Mouse (Mus musculus): Measurements from ENCODE around the gene Map1lc3b. TPM values are rescaled to one million over a fixed set of nuclear protein-coding genes. Genes with fewer than 3 reads are reported as not detected.
A peak's percentile ranks its signal among the peaks of the same experiment; 100 is the strongest.

Map1lc3b gene
- polyA plus RNA-seq (2016; fragmentation: Nextera tagmentation; extraction: Ambion mirVana): 248 and 250 TPM in 2 replicates

- 0 out of 2 replicates have a peak, but pooled peaks cover 3% of the 10 kb centered on the region for H3K27me3 ChIP-seq
- H3K4me2 ChIP-seq: peak within 1 kb of the TSS; percentile 84
- H3K27ac ChIP-seq: peak within 1 kb of the TSS; percentile 73
- H3K9me3 ChIP-seq: no peaks in the 10 kb centered on the region
- ATAC-seq (ENCODE audit: low FRiP score): peak; percentile 88
- H3K4me3 ChIP-seq (replicated peaks): peak within 1 kb of the TSS; percentile 95
- peaks cover 22% of the 10 kb centered on the region for H3K36me3 ChIP-seq (replicated peaks)
- under 1% methylated on average over 94 of the region's 94 CpGs for WGBS
- peak within 1 kb of the TSS; percentile 83 for H3K9ac ChIP-seq
- H3K4me1 ChIP-seq: peaks cover 29% of the 10 kb centered on the region
Observed at GRCm38 (mm10) chr8:121590203-121591177, at the start of gene Map1lc3b. TSS of gene Map1lc3b (plus strand) at chr8:121590361.

GRCm38 (mm10) chr8:121541862-121542261 lies 48.3 kb upstream of the Map1lc3b start:
- 81% methylated on average over 19 of the region's 19 CpGs for WGBS
- no peak overlapping the region for H3K27ac ChIP-seq
- H3K27me3 ChIP-seq: peaks cover 7% of the 10 kb centered on the region; the same call in 1 of the 2 replicates
- no peak for ATAC-seq (ENCODE audit: low FRiP score)
- H3K9ac ChIP-seq: no peak overlapping the region
- H3K9me3 ChIP-seq: no peaks in the 10 kb centered on the region
- H3K4me3 ChIP-seq (replicated peaks): no peak overlapping the region
- H3K36me3 ChIP-seq (replicated peaks): no peaks in the 10 kb centered on the region
- H3K4me2 ChIP-seq: no peak overlapping the region
- H3K4me1 ChIP-seq: no peaks in the 10 kb centered on the region

GRCm38 (mm10) chr8:121542901-121543300 lies 47.3 kb upstream of the Map1lc3b start:
- ATAC-seq (ENCODE audit: low FRiP score): no peak
- H3K27me3 ChIP-seq: peaks cover 7% of the 10 kb centered on the region; the same call in 1 of the 2 replicates
- H3K4me1 ChIP-seq: no peaks in the 10 kb centered on the region
- H3K27ac ChIP-seq: no peak overlapping the region
- H3K9me3 ChIP-seq: no peaks in the 10 kb centered on the region
- H3K4me2 ChIP-seq: no peak overlapping the region
- H3K4me3 ChIP-seq (replicated peaks): no peak overlapping the region
- no peak overlapping the region for H3K9ac ChIP-seq
- 76% methylated on average over 13 of the region's 13 CpGs for WGBS
- no peaks in the 10 kb centered on the region for H3K36me3 ChIP-seq (replicated peaks)

- no peak within 1 kb of the TSS for H3K4me2 ChIP-seq
- 88% methylated on average over 12 of the region's 12 CpGs for WGBS
- peaks cover 7% of the 10 kb centered on the region; the same call in 1 of the 2 replicates for H3K27me3 ChIP-seq
- no peak within 1 kb of the TSS for H3K9ac ChIP-seq
- H3K4me1 ChIP-seq: no peaks in the 10 kb centered on the region
- no peak within 1 kb of the TSS for H3K27ac ChIP-seq
- no peak for ATAC-seq (ENCODE audit: low FRiP score)
- no peak within 1 kb of the TSS for H3K4me3 ChIP-seq (replicated peaks)
- H3K9me3 ChIP-seq: no peaks in the 10 kb centered on the region
- H3K36me3 ChIP-seq (replicated peaks): 0 out of 2 replicates have a peak, but pooled peaks cover 2% of the 10 kb centered on the region
Observed at GRCm38 (mm10) chr8:121544276-121544785, 45.8 kb upstream of the Map1lc3b start, which contains the start of gene 1700018B08Rik. TSS of gene 1700018B08Rik (minus strand) at chr8:121544320.

- Histone ChIP-seq H3K4me3 (replicated peaks) (no peak overlapping the region), H3K9me3 (no peaks in the 10 kb centered on the region), H3K27me3 (0 out of 2 replicates have a peak, but pooled peaks cover 7% of the 10 kb centered on the region), H3K4me2 (no peak overlapping the region), H3K9ac (no peak overlapping the region), H3K27ac (no peak overlapping the region), H3K36me3 (replicated peaks) (peaks cover 8% of the 10 kb centered on the region), H3K4me1 (no peaks in the 10 kb centered on the region)
- WGBS: 80% methylated on average over 11 of the region's 11 CpGs
- ATAC-seq (ENCODE audit: low FRiP score): no peak
Observed at GRCm38 (mm10) chr8:121544936-121545335, 45.2 kb upstream of the Map1lc3b start.

- H3K27ac ChIP-seq: no peak overlapping the region
- 15% methylated on average over 7 of the region's 7 CpGs for WGBS
- no peak for ATAC-seq (ENCODE audit: low FRiP score)
- H3K9ac ChIP-seq: no peak overlapping the region
- H3K4me2 ChIP-seq: no peak overlapping the region
- H3K9me3 ChIP-seq: no peaks in the 10 kb centered on the region
- no peaks in the 10 kb centered on the region for H3K27me3 ChIP-seq
- no peaks in the 10 kb centered on the region for H3K4me1 ChIP-seq
- peaks cover 27% of the 10 kb centered on the region for H3K36me3 ChIP-seq (replicated peaks)
- no peak overlapping the region for H3K4me3 ChIP-seq (replicated peaks)
Observed at GRCm38 (mm10) chr8:121547132-121547531, 43.0 kb upstream of the Map1lc3b start.

- peaks cover 54% of the 10 kb centered on the region for H3K36me3 ChIP-seq (replicated peaks)
- H3K9ac ChIP-seq: no peak overlapping the region
- no peak for ATAC-seq (ENCODE audit: low FRiP score)
- H3K4me1 ChIP-seq: no peaks in the 10 kb centered on the region
- H3K4me2 ChIP-seq: no peak overlapping the region
- H3K27me3 ChIP-seq: no peaks in the 10 kb centered on the region
- no peak overlapping the region for H3K27ac ChIP-seq
- H3K9me3 ChIP-seq: no peaks in the 10 kb centered on the region
- WGBS: 92% methylated on average over 6 of the region's 6 CpGs
- H3K4me3 ChIP-seq (replicated peaks): no peak overlapping the region
Observed at GRCm38 (mm10) chr8:121550056-121550455, 40.1 kb upstream of the Map1lc3b start.

- no peak overlapping the region for H3K4me2 ChIP-seq
- no peak overlapping the region for H3K27ac ChIP-seq
- H3K4me1 ChIP-seq: no peaks in the 10 kb centered on the region
- H3K9ac ChIP-seq: no peak overlapping the region
- no peaks in the 10 kb centered on the region for H3K27me3 ChIP-seq
- peaks cover 58% of the 10 kb centered on the region for H3K36me3 ChIP-seq (replicated peaks)
- ATAC-seq (ENCODE audit: low FRiP score): no peak
- WGBS: 76% methylated on average over 24 of the region's 24 CpGs
- H3K4me3 ChIP-seq (replicated peaks): no peak overlapping the region
- H3K9me3 ChIP-seq: no peaks in the 10 kb centered on the region
Observed at GRCm38 (mm10) chr8:121551065-121551985, 38.8 kb upstream of the Map1lc3b start.

GRCm38 (mm10) chr8:121552506-121552905 lies 37.7 kb upstream of the Map1lc3b start:
- no peak overlapping the region for H3K27ac ChIP-seq
- H3K4me3 ChIP-seq (replicated peaks): no peak overlapping the region
- no peak overlapping the region for H3K4me2 ChIP-seq
- no peak overlapping the region for H3K9ac ChIP-seq
- WGBS: 92% methylated on average over 9 of the region's 9 CpGs
- no peak for ATAC-seq (ENCODE audit: low FRiP score)
- no peaks in the 10 kb centered on the region for H3K27me3 ChIP-seq
- H3K36me3 ChIP-seq (replicated peaks): peaks cover 58% of the 10 kb centered on the region
- no peaks in the 10 kb centered on the region for H3K4me1 ChIP-seq
- H3K9me3 ChIP-seq: no peaks in the 10 kb centered on the region

GRCm38 (mm10) chr8:121553831-121554475 lies 36.2 kb upstream of the Map1lc3b start:
- no peak overlapping the region for H3K9ac ChIP-seq
- H3K9me3 ChIP-seq: no peaks in the 10 kb centered on the region
- H3K4me1 ChIP-seq: no peaks in the 10 kb centered on the region
- no peak overlapping the region for H3K4me3 ChIP-seq (replicated peaks)
- WGBS: 94% methylated on average over 32 of the region's 32 CpGs
- no peak overlapping the region for H3K27ac ChIP-seq
- H3K36me3 ChIP-seq (replicated peaks): peaks cover 66% of the 10 kb centered on the region
- ATAC-seq (ENCODE audit: low FRiP score): no peak
- H3K27me3 ChIP-seq: no peaks in the 10 kb centered on the region
- H3K4me2 ChIP-seq: no peak overlapping the region

GRCm38 (mm10) chr8:121557746-121558145 lies 32.4 kb upstream of the Map1lc3b start:
- H3K36me3 ChIP-seq (replicated peaks): peaks cover 46% of the 10 kb centered on the region
- no peaks in the 10 kb centered on the region for H3K9me3 ChIP-seq
- H3K4me2 ChIP-seq: no peak overlapping the region
- H3K27ac ChIP-seq: no peak overlapping the region
- WGBS: 93% methylated on average over 11 of the region's 11 CpGs
- no peaks in the 10 kb centered on the region for H3K27me3 ChIP-seq
- ATAC-seq (ENCODE audit: low FRiP score): no peak
- H3K4me3 ChIP-seq (replicated peaks): no peak overlapping the region
- H3K9ac ChIP-seq: no peak overlapping the region
- H3K4me1 ChIP-seq: no peaks in the 10 kb centered on the region

Data from forebrain, embryonic 12.5 days (tissue).